Mouse (Mus musculus) cerebellum, adult 2 months (tissue): ENCODE measurements around the gene Dtd1.

Experiments
- CTCF ChIP-seq: fragments of 200-500 bp; IDR thresholded peaks from 2 replicates; pipeline ENCODE4 v1.5.1; 2011; ENCODE audit warnings: low read depth, mild to moderate bottlenecking, control low read depth, low read length, moderate library complexity, borderline replicate concordance; ENCODE audit not compliant: insufficient read depth
- POLR2A ChIP-seq: fragments of 200-500 bp; IDR thresholded peaks from 2 replicates; pipeline ENCODE4 v1.6.1; 2011; ENCODE audit warnings: low read length, control low read depth, borderline replicate concordance; ENCODE audit not compliant: insufficient read depth

DNA sequence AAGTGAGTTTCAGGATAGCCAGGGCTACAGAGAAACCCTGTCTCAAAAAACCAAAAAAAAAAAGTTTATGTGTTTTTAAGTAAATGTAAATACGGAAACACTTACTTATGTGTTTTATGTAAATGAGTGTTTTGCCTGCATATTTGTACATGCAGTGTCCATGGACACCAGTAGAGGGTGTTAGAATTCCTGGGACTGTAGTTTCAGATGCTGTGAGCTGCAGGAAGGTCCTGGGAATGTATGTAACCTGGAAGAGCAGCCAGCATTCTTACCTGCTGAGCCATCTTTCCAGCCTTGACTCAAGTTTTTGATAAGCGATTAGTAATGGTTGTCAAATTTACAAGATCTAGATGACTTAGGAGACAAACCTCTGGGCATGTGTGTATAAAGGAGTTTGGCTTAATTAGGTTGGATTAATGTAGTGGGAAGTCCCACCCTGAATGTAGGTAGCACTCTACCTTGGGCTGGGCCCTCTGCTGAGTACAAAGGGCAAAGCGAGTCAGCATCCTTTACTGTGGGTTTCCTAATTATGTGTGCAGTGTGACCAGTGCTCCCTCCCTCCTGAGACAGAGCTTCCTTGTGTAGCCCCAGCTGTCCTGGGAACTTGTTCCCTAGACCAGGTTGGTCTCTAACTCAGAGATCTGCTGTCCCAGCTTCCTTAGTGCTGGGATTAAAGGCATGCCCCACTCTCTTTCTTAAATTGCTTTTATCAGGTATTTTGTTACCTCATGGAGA is 101.9 kb downstream of the Dtd1 start:
- no peak for TF ChIP-seq CTCF
- no peak for TF ChIP-seq POLR2A
